Mouse (Mus musculus) liver, embryonic 12.5 days (tissue): ENCODE data around the gene Arid1b. TPM values are rescaled to one million over a fixed set of nuclear protein-coding genes. Genes with fewer than 3 reads are reported as not detected.

Experiments used
- ATAC-seq: fragments of 200-750 bp; cut with Nextera tagmentation; 2 replicates; pipeline ENCODE4 v1.8.0; 2017; ENCODE audit warnings: moderate number of reproducible peaks, mild to moderate bottlenecking, moderate library complexity
- H3K27ac ChIP-seq: fragments of 300-500 bp; sonication (generic); 2 replicates; pipeline ENCODE4 v1.5.1; 2016; ENCODE audit warnings: mild to moderate bottlenecking
- H3K27me3 ChIP-seq: fragments of 300-500 bp; sonication (generic); replicated peaks from 2 replicates; pipeline ENCODE4 v1.6.1; 2016; ENCODE audit warnings: mild to moderate bottlenecking, moderate library complexity
- H3K36me3 ChIP-seq: fragments of 300-500 bp; sonication (generic); 2 replicates; pipeline ENCODE4 v1.6.1; 2016; ENCODE audit warnings: mild to moderate bottlenecking, moderate library complexity
- H3K4me1 ChIP-seq: fragments of 300-500 bp; sonication (generic); 2 replicates; pipeline ENCODE4 v1.6.1; 2016
- H3K4me2 ChIP-seq: fragments of 300-500 bp; sonication (generic); 2 replicates; pipeline ENCODE4 v1.6.1; 2016; ENCODE audit warnings: mild to moderate bottlenecking, moderate library complexity
- H3K4me3 ChIP-seq: fragments of 300-500 bp; sonication (generic); 2 replicates; pipeline ENCODE4 v1.5.1; 2016; ENCODE audit warnings: mild to moderate bottlenecking, moderate library complexity
- H3K9ac ChIP-seq: fragments of 300-500 bp; sonication (generic); 2 replicates; pipeline ENCODE4 v1.6.1; 2016; ENCODE audit warnings: mild to moderate bottlenecking, moderate library complexity
- H3K9me3 ChIP-seq: fragments of 300-500 bp; sonication (generic); replicated peaks from 2 replicates; pipeline ENCODE4 v1.6.1; 2016; ENCODE audit warnings: mild to moderate bottlenecking, moderate library complexity
- WGBS: fragments of 180-500 bp; shearing (Covaris S2); methylation state at CpG from one replicate; pipeline ENCODE4 v1.1.7; 2016; ENCODE audit not compliant: insufficient replicate concordance; 5-methylcytosine and 5-hydroxymethylcytosine counted together
- polyA plus RNA-seq: library from polyadenylated mRNA; unstranded; fragments of >200 nt; fragmentation: Nextera tagmentation; extraction: Ambion mirVana; gene quantifications from 2 replicates; pipeline ENCODE4 v1.2.1, GENCODE M21; 2016

Arid1b gene
- polyA plus RNA-seq, 1 experiment from 2014 or later = 5.5 TPM

- no peaks in the 10 kb centered on the region for H3K9me3 ChIP-seq
- no peak overlapping the region for H3K4me2 ChIP-seq
- no peak for ATAC-seq
- no peak overlapping the region for H3K27ac ChIP-seq
- no peak overlapping the region for H3K4me3 ChIP-seq
- no peaks in the 10 kb centered on the region for H3K27me3 ChIP-seq
- WGBS = 82% methylated on average over 7 of the region's 7 CpGs
- no peaks in the 10 kb centered on the region; the same call in 1 of the 2 replicates for H3K4me1 ChIP-seq
- no peak overlapping the region for H3K9ac ChIP-seq
- peaks cover 66% of the 10 kb centered on the region for H3K36me3 ChIP-seq
These were observed 336.5 kb downstream of the Arid1b start for GRCm38 (mm10) chr17:5330644-5331043.

DNA sequence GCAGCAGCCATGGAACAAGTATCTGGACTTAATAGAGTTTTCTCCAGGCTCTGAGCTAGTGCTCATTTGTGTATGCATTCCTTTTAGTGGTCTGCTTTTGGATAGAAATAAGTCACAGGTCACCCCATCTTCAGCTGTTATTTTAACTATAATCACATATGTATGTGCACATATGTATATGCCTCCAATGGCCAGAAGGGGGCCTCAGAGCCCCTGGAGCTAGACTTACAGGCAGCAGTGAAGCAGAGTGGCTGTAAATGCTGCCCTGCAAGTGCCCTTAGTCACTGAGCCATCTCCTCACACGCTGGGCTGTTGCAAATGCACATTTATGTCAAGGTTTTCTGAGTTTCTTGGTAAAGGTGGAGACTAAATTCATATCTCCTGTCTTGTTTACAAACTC, 337.3 kb downstream of the Arid1b start:
- Histone ChIP-seq H3K27me3 (no peaks in the 10 kb centered on the region), H3K27ac (no peak overlapping the region), H3K4me1 (no peaks in the 10 kb centered on the region; the same call in 1 of the 2 replicates), H3K36me3 (peaks cover 74% of the 10 kb centered on the region), H3K9ac (no peak overlapping the region), H3K4me2 (no peak overlapping the region), H3K4me3 (no peak overlapping the region), H3K9me3 (no peaks in the 10 kb centered on the region)
- WGBS = 58% methylated on average over 1 of the region's 1 CpGs
- ATAC-seq = no peak

- H3K4me3 ChIP-seq = no peak overlapping the region
- no peaks in the 10 kb centered on the region for H3K4me1 ChIP-seq
- H3K27me3 ChIP-seq = no peaks in the 10 kb centered on the region
- H3K27ac ChIP-seq = no peak overlapping the region
- no peak overlapping the region for H3K9ac ChIP-seq
- 0 out of 2 replicates have a peak, but pooled peaks cover 3% of the 10 kb centered on the region for H3K9me3 ChIP-seq
- peaks cover 82% of the 10 kb centered on the region for H3K36me3 ChIP-seq
- 82% methylated on average over 7 of the region's 7 CpGs for WGBS
- no peak for ATAC-seq
- no peak overlapping the region for H3K4me2 ChIP-seq
These were observed 340.4 kb downstream of the Arid1b start for GRCm38 (mm10) chr17:5334567-5334966.

GRCm38 (mm10) chr17:5344426-5344825, 350.3 kb downstream of the Arid1b start:
- Histone ChIP-seq H3K4me2 (no peak overlapping the region), H3K27me3 (no peaks in the 10 kb centered on the region), H3K4me3 (no peak overlapping the region), H3K36me3 (peaks cover 39% of the 10 kb centered on the region), H3K9me3 (no peaks in the 10 kb centered on the region), H3K27ac (no peak overlapping the region), H3K9ac (no peak overlapping the region), H3K4me1 (no peaks in the 10 kb centered on the region)
- WGBS = 88% methylated on average over 1 of the region's 1 CpGs
- ATAC-seq = no peak

DNA sequence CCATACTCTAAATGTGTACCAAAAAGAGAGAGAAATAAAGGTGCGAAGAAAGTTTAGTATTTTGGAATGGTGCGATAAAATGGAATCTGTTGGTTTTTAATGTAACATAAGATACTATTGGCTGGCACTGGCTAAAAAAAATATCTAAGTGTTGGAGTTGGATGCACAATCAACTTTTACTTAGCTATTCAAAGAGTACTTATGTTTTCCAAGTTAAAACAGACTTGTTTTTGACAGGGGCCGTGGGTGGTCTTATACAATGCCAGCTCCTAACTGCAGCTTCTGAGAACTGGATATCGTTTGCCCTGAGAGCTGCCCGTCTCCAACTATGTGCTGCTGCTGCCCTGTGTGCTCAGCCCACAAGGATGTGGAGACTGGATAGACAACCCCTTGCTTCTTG, 351.7 kb downstream of the Arid1b start:
- ATAC-seq = no peak
- Histone ChIP-seq H3K4me1 (no peaks in the 10 kb centered on the region), H3K4me3 (no peak overlapping the region), H3K4me2 (no peak overlapping the region), H3K27me3 (no peaks in the 10 kb centered on the region), H3K27ac (no peak overlapping the region), H3K36me3 (peaks cover 27% of the 10 kb centered on the region), H3K9ac (no peak overlapping the region), H3K9me3 (no peaks in the 10 kb centered on the region)
- 77% methylated on average over 5 of the region's 5 CpGs for WGBS

GRCm38 (mm10) chr17:5352901-5353300, 358.8 kb downstream of the Arid1b start:
- Histone ChIP-seq H3K9ac (no peak overlapping the region), H3K27me3 (no peaks in the 10 kb centered on the region), H3K4me2 (no peak overlapping the region), H3K4me3 (no peak overlapping the region), H3K9me3 (no peaks in the 10 kb centered on the region), H3K27ac (no peak overlapping the region), H3K36me3 (no peaks in the 10 kb centered on the region), H3K4me1 (no peaks in the 10 kb centered on the region)
- WGBS = 64% methylated on average over 5 of the region's 5 CpGs
- ATAC-seq = no peak

DNA sequence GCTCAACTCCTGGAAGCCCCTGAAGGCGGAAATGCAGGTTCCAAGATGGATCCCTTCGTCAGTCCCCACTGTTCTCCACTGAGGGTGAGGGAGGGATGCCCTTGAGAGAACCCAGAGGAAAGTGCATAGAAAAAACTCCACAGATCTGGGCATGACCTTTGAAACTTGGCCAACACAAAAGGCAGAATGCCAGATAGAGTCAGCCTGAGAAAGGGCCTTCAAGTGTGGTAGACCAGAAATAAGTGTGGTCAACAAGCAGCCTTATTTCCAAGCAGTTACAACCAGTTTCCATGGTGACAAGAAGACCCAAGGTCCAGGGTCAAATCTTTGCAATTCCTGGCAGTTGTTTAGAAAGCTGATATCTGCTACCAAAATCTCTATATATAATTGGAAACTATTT, 366.6 kb downstream of the Arid1b start:
- Histone ChIP-seq H3K27ac (no peak overlapping the region), H3K27me3 (0 out of 2 replicates have a peak, but pooled peaks cover 9% of the 10 kb centered on the region), H3K9ac (no peak overlapping the region), H3K4me2 (no peak overlapping the region), H3K4me3 (no peak overlapping the region), H3K9me3 (no peaks in the 10 kb centered on the region), H3K36me3 (no peaks in the 10 kb centered on the region), H3K4me1 (no peaks in the 10 kb centered on the region)
- ATAC-seq = no peak
- WGBS = 53% methylated on average over 2 of the region's 2 CpGs

DNA sequence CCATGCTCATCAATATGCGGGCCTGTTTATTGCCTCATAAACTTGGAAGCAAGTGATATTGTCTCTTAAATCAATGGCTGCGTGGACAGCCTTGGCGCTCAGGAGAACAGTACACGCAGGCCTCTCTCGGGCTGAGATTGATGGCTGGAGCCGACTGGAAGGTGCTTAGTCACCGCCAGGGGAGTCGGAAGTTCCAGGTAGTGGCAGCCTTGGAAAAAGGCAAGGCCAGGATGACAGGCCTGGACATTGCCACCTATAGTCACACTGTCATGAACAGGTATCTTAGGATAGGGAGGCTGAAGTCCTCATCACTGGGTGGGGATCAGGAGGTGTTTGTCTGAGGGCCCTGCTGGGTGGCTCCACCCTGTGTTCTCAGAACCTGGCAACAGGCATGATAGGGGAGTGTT, 371.9 kb downstream of the Arid1b start:
- H3K36me3 ChIP-seq = no peaks in the 10 kb centered on the region
- H3K4me2 ChIP-seq = no peak overlapping the region
- no peak overlapping the region for H3K9ac ChIP-seq
- WGBS = 70% methylated on average over 8 of the region's 8 CpGs
- no peak overlapping the region for H3K27ac ChIP-seq
- ATAC-seq = no peak
- H3K9me3 ChIP-seq = no peaks in the 10 kb centered on the region
- H3K4me3 ChIP-seq = no peak overlapping the region
- H3K27me3 ChIP-seq = 0 out of 2 replicates have a peak, but pooled peaks cover 9% of the 10 kb centered on the region
- H3K4me1 ChIP-seq = no peaks in the 10 kb centered on the region

GRCm38 (mm10) chr17:5371032-5371431, 376.9 kb downstream of the Arid1b start:
- H3K36me3 ChIP-seq = no peaks in the 10 kb centered on the region

GRCm38 (mm10) chr17:5371521-5371920, 377.4 kb downstream of the Arid1b start:
- Histone ChIP-seq H3K27me3 (no peaks in the 10 kb centered on the region), H3K36me3 (no peaks in the 10 kb centered on the region), H3K4me1 (no peaks in the 10 kb centered on the region), H3K27ac (no peak overlapping the region), H3K4me3 (no peak overlapping the region), H3K4me2 (no peak overlapping the region), H3K9ac (no peak overlapping the region), H3K9me3 (no peaks in the 10 kb centered on the region)
- WGBS = 63% methylated on average over 7 of the region's 7 CpGs
- ATAC-seq = no peak

More at GRCm38 (mm10) chr17:5371032-5371431, 376.9 kb downstream of the Arid1b start:
- H3K9ac ChIP-seq = no peak overlapping the region
- 58% methylated on average over 4 of the region's 4 CpGs for WGBS
- no peaks in the 10 kb centered on the region for H3K4me1 ChIP-seq
- H3K27ac ChIP-seq = no peak overlapping the region
- no peaks in the 10 kb centered on the region for H3K9me3 ChIP-seq
- no peak for ATAC-seq
- H3K27me3 ChIP-seq = no peaks in the 10 kb centered on the region
- H3K4me3 ChIP-seq = no peak overlapping the region
- no peak overlapping the region for H3K4me2 ChIP-seq

GRCm38 (mm10) chr17:5372951-5373350, 378.8 kb downstream of the Arid1b start:
- Histone ChIP-seq H3K4me3 (no peak overlapping the region), H3K36me3 (no peaks in the 10 kb centered on the region), H3K9me3 (no peaks in the 10 kb centered on the region), H3K27ac (no peak overlapping the region), H3K4me1 (peaks cover 7% of the 10 kb centered on the region), H3K9ac (no peak overlapping the region), H3K4me2 (no peak overlapping the region), H3K27me3 (peaks cover 8% of the 10 kb centered on the region; the same call in 1 of the 2 replicates)
- ATAC-seq = no peak
- 71% methylated on average over 8 of the region's 8 CpGs for WGBS

- WGBS = 30% methylated on average over 11 of the region's 11 CpGs
- peak overlapping the region; percentile 30 for H3K4me2 ChIP-seq
- no peak for ATAC-seq
- H3K4me1 ChIP-seq = peaks cover 10% of the 10 kb centered on the region
- H3K9ac ChIP-seq = no peak overlapping the region
- no peaks in the 10 kb centered on the region for H3K36me3 ChIP-seq
- H3K4me3 ChIP-seq = no peak overlapping the region
- H3K9me3 ChIP-seq = no peaks in the 10 kb centered on the region
- peaks cover 10% of the 10 kb centered on the region; the same call in 1 of the 2 replicates for H3K27me3 ChIP-seq
- no peak overlapping the region for H3K27ac ChIP-seq
These were observed 383.2 kb downstream of the Arid1b start for GRCm38 (mm10) chr17:5377151-5377929.
